Comparison of ENCODE assay signal across 9 mouse cellular contexts in the genomic region with DNA sequence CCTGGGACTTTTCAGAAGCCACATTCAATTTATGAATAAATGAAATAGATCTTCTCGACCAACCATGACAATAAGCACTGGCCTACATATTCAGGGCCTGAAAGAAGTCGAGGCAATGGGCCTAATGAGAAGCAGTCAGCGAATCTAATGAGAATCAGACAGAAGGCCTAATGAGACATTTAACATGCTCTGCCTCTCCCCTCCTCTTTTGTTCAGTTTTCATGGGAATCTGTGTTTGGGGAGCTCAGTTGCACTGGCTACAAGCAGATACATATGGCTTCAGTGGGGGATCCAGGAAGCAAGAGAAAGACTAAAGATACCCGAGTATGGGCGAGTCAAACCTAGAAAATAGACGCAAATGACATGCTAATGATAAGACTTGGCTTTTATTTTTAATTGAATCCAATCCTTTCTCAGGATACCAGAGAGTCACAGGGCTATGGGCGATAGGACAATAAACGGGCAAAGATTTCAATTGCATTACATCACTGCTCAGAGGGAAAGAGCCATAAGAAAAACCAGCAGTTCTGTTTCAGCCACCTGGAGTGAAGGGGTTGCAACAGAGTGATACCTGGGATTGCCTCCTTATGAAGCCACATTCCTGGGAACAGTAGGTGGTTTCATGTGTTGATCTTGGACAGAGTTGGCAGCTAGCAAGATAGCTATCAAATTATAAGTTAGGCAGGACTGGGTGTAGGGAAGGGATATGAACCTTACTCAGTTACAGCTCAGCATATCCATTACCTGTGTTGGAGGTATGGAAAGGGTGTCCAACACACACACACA.
A peak's percentile ranks its signal among the peaks of the same experiment; 100 is the strongest.
DNase-seq lines count a peak whose midpoint lies in the region; ATAC-seq and TF ChIP-seq lines count a peak whose summit lies in the region.
"Had no signal": no experiment of that assay in that cellular context is flagged by ENCODE, and none has a peak within 500 bp of the region (broad histone marks: within the 10 kb centered on the region; RNA-seq: fewer than 3 reads in every experiment).

No protein-coding gene starts in this region.

- peak; percentile 58 for ATAC-seq in neural tube, embryonic 11.5 days (ENCODE audit: insufficient read depth, low FRiP score, low TSS enrichment)
- ATAC-seq in forebrain, postnatal 0 days: peak; percentile 80
- ATAC-seq in midbrain, embryonic 15.5 days (replicated peaks): peak; percentile 68
- no peak for ATAC-seq in granulocyte monocyte progenitor cell, adult 5-6 weeks (replicated peaks; ENCODE audit: poor library complexity, severe bottlenecking)

- H3K4me3 ChIP-seq in neural tube, embryonic 11.5 days (ENCODE audit: low read depth, low read length): no peak overlapping the region
- no peak overlapping the region for H3K4me3 ChIP-seq in forebrain, postnatal 0 days (ENCODE audit: low read depth, low read length)
- no peak overlapping the region for H3K4me3 ChIP-seq in midbrain, embryonic 15.5 days
- H3K4me3 ChIP-seq: limb, embryonic 12.5 days had no signal

- no peaks in the 10 kb centered on the region for H3K36me3 ChIP-seq in neural tube, embryonic 11.5 days (ENCODE audit: control insufficient read depth, insufficient read depth, low read length)
- no peaks in the 10 kb centered on the region for H3K36me3 ChIP-seq in forebrain, postnatal 0 days (ENCODE audit: insufficient read depth)
- no peaks in the 10 kb centered on the region for H3K36me3 ChIP-seq in midbrain, embryonic 15.5 days (replicated peaks)
- H3K36me3 ChIP-seq: limb, embryonic 12.5 days had no signal

- 59% methylated on average over 8 of the region's 8 CpGs for WGBS in neural tube, embryonic 11.5 days
- 10% methylated on average over 8 of the region's 8 CpGs for WGBS in forebrain, postnatal 0 days
- 34% methylated on average over 8 of the region's 8 CpGs for WGBS in midbrain, embryonic 15.5 days

- DNase-seq in neural tube, embryonic 11.5 days (ENCODE audit: low spot score): peak; percentile 23
- no peak for DNase-seq in neural tube, embryonic 10.5 days (ENCODE audit: extremely low spot score, low spot score)
- DNase-seq in forebrain, postnatal 0 days: peak; percentile 66
- DNase-seq in cerebellum, adult 8-10 months: no peak
- no peak for DNase-seq in MN1 (ENCODE audit: low spot score)

- no peaks in the 10 kb centered on the region for H3K4me1 ChIP-seq in neural tube, embryonic 11.5 days (ENCODE audit: control insufficient read depth, insufficient read depth, low read length)
- peaks cover 9% of the 10 kb centered on the region; the same call in 1 of the 2 replicates for H3K4me1 ChIP-seq in forebrain, postnatal 0 days (ENCODE audit: insufficient read depth)
- H3K4me1 ChIP-seq in midbrain, embryonic 15.5 days: no peaks in the 10 kb centered on the region
- H3K4me1 ChIP-seq: limb, embryonic 12.5 days had no signal

- no peaks in the 10 kb centered on the region for H3K9me3 ChIP-seq in neural tube, embryonic 11.5 days (ENCODE audit: control insufficient read depth, low read length)
- no peaks in the 10 kb centered on the region for H3K9me3 ChIP-seq in forebrain, postnatal 0 days (ENCODE audit: low read length)
- no peaks in the 10 kb centered on the region for H3K9me3 ChIP-seq in midbrain, embryonic 15.5 days
- H3K9me3 ChIP-seq: limb, embryonic 12.5 days had no signal

- no peak overlapping the region for H3K9ac ChIP-seq in neural tube, embryonic 11.5 days (ENCODE audit: low read length)
- H3K9ac ChIP-seq in forebrain, postnatal 0 days: no peak overlapping the region
- no peak overlapping the region for H3K9ac ChIP-seq in midbrain, embryonic 15.5 days
- H3K9ac ChIP-seq: limb, embryonic 12.5 days had no signal

- TF ChIP-seq CTCF in forebrain, postnatal 0 days (IDR thresholded peaks at IDR 0.05; ENCODE audit: low read depth): no peak

- H3K4me2 ChIP-seq in neural tube, embryonic 11.5 days (ENCODE audit: low read depth): no peak overlapping the region
- peak overlapping the region; percentile 10; the same call in 1 of the 2 replicates for H3K4me2 ChIP-seq in forebrain, postnatal 0 days (ENCODE audit: low read depth)
- no peak overlapping the region for H3K4me2 ChIP-seq in midbrain, embryonic 15.5 days
- H3K4me2 ChIP-seq: heart, embryonic 11.5 days; limb, embryonic 12.5 days had no signal

- H3K27ac ChIP-seq in neural tube, embryonic 11.5 days (ENCODE audit: low read depth, low read length): no peak overlapping the region
- peak overlapping the region; percentile 80 for H3K27ac ChIP-seq in forebrain, postnatal 0 days (ENCODE audit: low read depth, low read length)
- H3K27ac ChIP-seq in midbrain, embryonic 15.5 days: no peak overlapping the region
- H3K27ac ChIP-seq: limb, embryonic 12.5 days had no signal

- H3K27me3 ChIP-seq in neural tube, embryonic 11.5 days (ENCODE audit: control insufficient read depth, insufficient read depth, low read length): no peaks in the 10 kb centered on the region
- no peaks in the 10 kb centered on the region for H3K27me3 ChIP-seq in forebrain, postnatal 0 days (ENCODE audit: insufficient read depth, low read length)
- no peaks in the 10 kb centered on the region for H3K27me3 ChIP-seq in midbrain, embryonic 15.5 days (replicated peaks)
- H3K27me3 ChIP-seq: limb, embryonic 12.5 days had no signal

Comparison
In these comparisons a context has a peak if more than half of its experiments do, and no peak if none do; other contexts are left out.
1. DNase-seq: peak in neural tube, embryonic 11.5 days (single experiment) and forebrain, postnatal 0 days (single experiment); none in neural tube, embryonic 10.5 days (single experiment), cerebellum, adult 8-10 months (single experiment) and MN1 (single experiment).